Mouse (Mus musculus) heart, embryonic 14.5 days (tissue): ENCODE measurements around the gene Otud7b. TPM values are rescaled to one million over a fixed set of nuclear protein-coding genes. Genes with fewer than 3 reads are reported as not detected.

Experiments
- polyA plus RNA-seq: library from polyadenylated mRNA; unstranded; fragments of >200 nt; fragmentation: Nextera tagmentation; extraction: Ambion mirVana; gene quantifications from 2 replicates; pipeline ENCODE4 v1.2.1, GENCODE M21; 2014

Otud7b gene
- polyA plus RNA-seq, 1 experiment from 2014 or later, result 12.6 TPM

Other genes with a start within 250 kb of the Otud7b start
- 29.0 and 33.7 TPM in 2 replicates for gene Prpf3, start 248.6 kb upstream of the Otud7b start, polyA plus RNA-seq
- 415 and 468 TPM in 2 replicates for gene Mrps21, start 233.0 kb upstream of the Otud7b start, polyA plus RNA-seq
- gene Ciart, start 222.3 kb upstream of the Otud7b start, polyA plus RNA-seq, result 3.1 and 3.9 TPM in 2 replicates
- 45.1 and 51.7 TPM in 2 replicates for gene BC028528, start 212.5 kb upstream of the Otud7b start, polyA plus RNA-seq
- gene Aph1a, start 210.6 kb upstream of the Otud7b start, polyA plus RNA-seq, result 38.4 and 48.0 TPM in 2 replicates
- gene Car14, start 199.8 kb upstream of the Otud7b start, polyA plus RNA-seq, result 45.5 and 49.7 TPM in 2 replicates
- 58.3 and 65.3 TPM in 2 replicates for gene Anp32e, start 175.3 kb upstream of the Otud7b start, polyA plus RNA-seq
- 65.0 and 73.7 TPM in 2 replicates for gene Plekho1, start 108.5 kb upstream of the Otud7b start, polyA plus RNA-seq
- gene Vps45, start 46.1 kb upstream of the Otud7b start, polyA plus RNA-seq, result 22.8 and 24.4 TPM in 2 replicates
- 7.7 and 7.9 TPM in 2 replicates for gene Mtmr11, start 57.5 kb downstream of the Otud7b start, polyA plus RNA-seq
- 83.7 and 88.8 TPM in 2 replicates for gene Sf3b4, start 67.8 kb downstream of the Otud7b start, polyA plus RNA-seq
- gene Sv2a, start 76.6 kb downstream of the Otud7b start, polyA plus RNA-seq, result 10.8 and 12.0 TPM in 2 replicates
- 50.2 and 56.1 TPM in 2 replicates for gene Bola1, start 115.2 kb downstream of the Otud7b start, polyA plus RNA-seq
- gene Hist2h2ab, start 115.3 kb downstream of the Otud7b start, polyA plus RNA-seq, result 1.3 TPM in 1 of 2 replicates, not detected in the other
- 3.2 and 4.7 TPM in 2 replicates for gene Hist2h2ac, start 116.4 kb downstream of the Otud7b start, polyA plus RNA-seq
- gene Hist2h2be, start 116.6 kb downstream of the Otud7b start, polyA plus RNA-seq, result 6.8 and 7.6 TPM in 2 replicates
- gene Hist2h3c2, start 134.6 kb downstream of the Otud7b start, polyA plus RNA-seq, result 3.2 and 6.4 TPM in 2 replicates
- 34.6 and 35.8 TPM in 2 replicates for gene Hist2h2aa2, start 135.7 kb downstream of the Otud7b start, polyA plus RNA-seq
- gene Hist2h2aa1, start 141.0 kb downstream of the Otud7b start, polyA plus RNA-seq, result 22.5 and 26.3 TPM in 2 replicates
- 1.2 TPM in 1 of 2 replicates, not detected in the other for gene Hist2h3c1, start 142.2 kb downstream of the Otud7b start, polyA plus RNA-seq
- 3.4 and 5.0 TPM in 2 replicates for gene Hist2h4, start 158.8 kb downstream of the Otud7b start, polyA plus RNA-seq
- 26.9 and 32.0 TPM in 2 replicates for gene Hist2h3b, start 164.1 kb downstream of the Otud7b start, polyA plus RNA-seq
- gene Hist2h2bb, start 165.2 kb downstream of the Otud7b start, polyA plus RNA-seq, result 4.0 and 7.9 TPM in 2 replicates
- gene Fcgr1, start 189.4 kb downstream of the Otud7b start, polyA plus RNA-seq, result 2.1 and 3.2 TPM in 2 replicates